Mouse (Mus musculus) embryo, embryonic 11 days (tissue): Measurements from ENCODE around the gene Gpc6.

Source experiments
- DNase-seq: peaks from one replicate; pipeline ENCODE4 v3.0.0-alpha.2; 2015

The Gpc6 gene

DNA sequence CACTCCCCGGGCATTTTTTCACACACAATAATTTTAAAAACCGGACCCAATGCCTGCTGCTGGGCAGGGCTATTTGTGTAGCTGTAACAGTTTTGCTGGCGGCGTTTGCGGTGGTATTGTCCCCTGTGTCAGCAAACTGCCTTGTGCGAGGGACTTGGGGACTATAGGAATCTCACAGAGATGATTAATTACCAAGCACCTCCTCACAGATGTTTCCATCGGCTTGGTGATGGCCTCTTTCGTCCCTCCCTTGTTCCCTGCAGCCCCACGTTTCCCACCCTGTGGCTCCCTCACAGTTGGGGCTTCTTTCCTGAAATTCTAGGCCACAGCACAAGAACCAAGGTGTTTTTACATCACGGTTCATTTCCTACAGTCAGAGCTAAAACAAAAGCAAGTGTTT lies 980.6 kb downstream of the Gpc6 start:
- DNase-seq, result no peak

DNA sequence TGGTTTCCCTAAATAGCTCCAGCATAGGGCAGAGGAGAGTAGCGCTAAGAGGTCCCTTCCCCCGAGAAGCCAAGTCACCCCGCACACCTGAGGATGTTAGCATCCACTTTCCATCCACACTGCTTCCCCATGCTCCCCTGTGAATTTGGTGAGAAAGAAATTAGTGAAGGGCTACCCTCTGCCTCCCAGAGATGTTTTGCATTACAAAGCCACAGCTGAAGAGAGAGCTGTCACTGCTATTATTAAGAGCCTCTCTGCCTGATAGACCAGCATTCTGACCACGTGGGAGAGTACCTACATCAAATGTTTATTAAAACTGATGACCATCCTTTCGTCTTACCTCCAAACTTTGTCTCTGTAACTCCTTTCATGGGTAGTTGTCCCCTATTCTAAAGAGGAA lies 981.2 kb downstream of the Gpc6 start:
- no peak for DNase-seq

DNA sequence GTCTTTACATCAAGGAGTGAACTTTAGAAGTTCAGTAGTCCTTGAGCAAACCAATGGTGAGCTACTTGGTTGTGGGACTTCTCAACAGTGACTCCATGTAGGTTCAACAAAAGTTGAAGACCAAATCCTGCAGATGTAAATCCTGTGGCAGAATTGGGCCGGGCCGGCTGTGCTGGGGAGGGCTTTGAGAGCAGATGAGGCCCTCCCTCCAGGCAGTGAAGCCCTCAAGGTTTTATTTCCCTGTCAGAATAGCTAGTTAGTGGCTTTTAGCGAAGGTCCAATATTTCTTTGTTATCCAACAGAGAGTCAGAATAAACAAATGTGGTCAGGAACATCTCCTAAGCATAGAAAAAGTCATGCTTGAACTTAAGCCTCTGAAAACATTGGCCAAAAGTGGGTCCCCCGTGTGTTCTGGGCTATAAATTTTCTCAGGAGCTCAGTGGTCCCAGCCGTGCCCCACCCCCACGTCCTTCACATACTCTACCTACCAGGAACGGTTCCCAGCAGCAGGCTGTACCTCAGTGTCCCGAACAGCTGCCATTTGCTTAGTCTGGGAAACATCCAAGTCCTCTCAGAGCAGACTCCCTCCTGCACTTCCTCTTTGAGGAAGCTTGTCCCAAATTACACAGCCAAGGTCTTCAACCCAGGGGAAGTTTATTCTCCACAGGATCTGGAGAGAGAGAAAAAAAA lies 983.3 kb downstream of the Gpc6 start:
- no peak for DNase-seq

DNA sequence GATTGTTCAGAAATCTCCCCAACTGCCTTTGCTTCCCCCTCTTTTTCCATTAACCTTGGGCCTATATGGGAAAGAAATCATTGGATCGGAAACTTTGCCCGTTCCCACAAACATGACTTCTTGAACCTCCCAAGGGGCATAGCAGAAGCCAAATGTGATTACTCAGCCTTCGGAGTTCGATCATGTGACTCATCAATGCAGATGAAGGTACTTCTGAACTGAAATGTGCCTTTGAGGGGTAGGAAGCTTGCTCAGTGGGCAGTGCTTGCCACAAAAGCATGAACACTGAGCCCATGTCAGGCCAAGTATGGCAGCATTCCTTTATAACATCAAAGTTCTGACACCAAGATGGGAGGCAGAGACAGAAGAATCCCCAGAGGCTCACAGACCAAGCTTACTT lies 983.9 kb downstream of the Gpc6 start:
- no peak for DNase-seq

DNA sequence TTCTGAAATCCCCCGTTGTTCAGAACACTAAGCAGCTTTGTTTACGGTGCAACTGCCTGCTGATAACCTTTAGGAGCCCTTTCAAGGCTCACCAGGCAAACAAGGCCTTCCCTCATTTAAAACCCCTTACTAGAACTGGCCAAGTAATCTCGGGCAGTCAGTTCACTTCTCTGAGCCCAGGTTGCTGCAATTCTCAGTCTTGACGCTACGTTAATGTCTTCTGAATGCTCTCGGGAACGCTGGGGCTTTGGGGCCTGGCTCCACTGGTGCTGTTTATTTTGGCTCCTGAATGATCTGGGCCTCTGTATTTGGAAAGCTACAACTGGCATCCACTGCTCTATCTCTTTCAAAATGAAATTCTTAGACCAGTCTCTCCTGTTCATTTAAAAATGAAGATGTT lies 985.2 kb downstream of the Gpc6 start:
- DNase-seq, result no peak

DNA sequence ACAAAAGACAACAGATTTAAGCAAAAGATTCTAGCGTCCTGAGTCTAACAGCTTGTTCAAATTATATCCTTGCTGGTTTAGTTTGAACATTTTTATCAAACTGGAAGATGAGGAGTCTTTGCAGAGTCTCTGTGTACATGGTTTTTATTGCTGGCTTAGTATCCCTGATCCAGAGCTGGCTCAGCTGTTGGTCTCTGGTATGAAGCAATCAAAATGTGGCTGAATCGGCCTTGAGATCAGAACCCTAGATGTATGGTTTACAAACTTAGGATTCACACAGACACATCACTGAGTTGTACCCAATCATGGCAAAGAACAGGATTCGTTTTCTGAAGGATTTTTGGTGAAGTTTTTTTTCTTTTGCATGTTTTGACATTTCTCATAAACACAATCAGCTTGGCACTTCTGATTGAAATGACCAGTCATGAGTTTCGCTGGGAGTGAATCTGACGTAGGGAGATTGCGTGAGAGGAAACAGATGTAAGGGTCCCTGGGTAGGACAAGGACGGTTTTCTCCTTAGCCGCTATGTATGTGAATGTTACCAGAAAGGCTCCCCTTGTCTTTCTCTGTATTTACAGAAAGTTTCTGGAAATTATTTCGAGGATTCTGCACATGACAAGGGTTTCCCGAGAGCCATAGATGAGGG lies 987.6 kb downstream of the Gpc6 start:
- no peak for DNase-seq

DNA sequence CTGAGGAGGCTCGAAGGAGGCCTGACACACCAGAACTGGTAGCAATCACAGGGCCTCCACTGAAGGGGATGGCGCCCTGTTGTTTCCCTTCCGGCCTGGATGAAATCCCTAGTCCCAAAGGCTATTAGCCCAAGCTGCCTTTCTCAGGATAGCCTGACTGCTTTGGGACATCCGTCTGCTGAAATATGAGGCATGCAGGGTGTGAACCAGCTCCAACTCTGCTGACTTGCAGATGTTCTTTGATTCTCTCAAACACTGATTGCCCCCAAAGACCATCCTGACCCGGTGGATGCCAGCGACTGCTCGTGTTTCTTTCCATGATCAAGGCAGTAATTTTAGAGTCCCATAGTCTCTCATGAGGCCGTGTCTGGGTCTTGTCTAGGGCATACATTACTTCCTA lies 991.5 kb downstream of the Gpc6 start:
- DNase-seq, result no peak

DNA sequence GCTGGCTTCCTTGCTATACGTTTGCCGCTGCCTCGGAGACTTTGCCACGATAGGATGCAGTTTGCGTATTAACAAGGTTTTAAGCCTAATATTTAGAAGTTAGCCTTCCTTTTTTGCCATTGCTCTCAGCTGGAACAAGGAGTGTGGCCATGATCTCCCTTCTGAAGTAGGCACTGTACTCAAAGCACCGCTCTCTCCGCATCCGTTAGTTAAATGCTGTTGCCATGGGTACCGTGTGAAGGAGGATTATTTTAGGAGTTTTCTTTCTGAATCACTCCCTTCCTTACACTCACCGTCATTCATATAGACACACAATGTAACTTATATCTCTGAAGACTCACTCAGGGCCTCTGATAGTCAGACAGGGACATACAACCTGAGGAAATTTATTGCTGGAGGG lies 993.6 kb downstream of the Gpc6 start:
- no peak for DNase-seq

DNA sequence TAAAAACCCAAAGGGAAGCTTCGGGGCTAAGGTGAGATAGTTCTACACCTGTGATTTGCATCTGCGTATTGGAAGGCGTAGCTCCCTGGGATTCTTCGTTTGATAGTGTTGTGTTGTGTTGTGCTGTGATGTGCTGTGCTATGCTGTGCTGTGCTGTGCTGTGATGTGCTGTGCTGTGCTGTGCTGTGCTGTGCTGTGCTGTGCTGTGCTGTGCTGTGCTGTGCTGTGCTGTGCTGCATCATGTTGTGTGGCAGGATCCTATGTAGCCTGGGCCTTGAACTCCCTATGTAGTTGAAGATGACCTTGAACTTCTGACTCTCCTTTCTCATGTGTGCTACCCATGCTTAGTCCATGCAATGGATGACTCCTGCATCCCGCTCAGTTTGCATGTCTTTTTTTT lies 994.5 kb downstream of the Gpc6 start:
- no peak for DNase-seq

DNA sequence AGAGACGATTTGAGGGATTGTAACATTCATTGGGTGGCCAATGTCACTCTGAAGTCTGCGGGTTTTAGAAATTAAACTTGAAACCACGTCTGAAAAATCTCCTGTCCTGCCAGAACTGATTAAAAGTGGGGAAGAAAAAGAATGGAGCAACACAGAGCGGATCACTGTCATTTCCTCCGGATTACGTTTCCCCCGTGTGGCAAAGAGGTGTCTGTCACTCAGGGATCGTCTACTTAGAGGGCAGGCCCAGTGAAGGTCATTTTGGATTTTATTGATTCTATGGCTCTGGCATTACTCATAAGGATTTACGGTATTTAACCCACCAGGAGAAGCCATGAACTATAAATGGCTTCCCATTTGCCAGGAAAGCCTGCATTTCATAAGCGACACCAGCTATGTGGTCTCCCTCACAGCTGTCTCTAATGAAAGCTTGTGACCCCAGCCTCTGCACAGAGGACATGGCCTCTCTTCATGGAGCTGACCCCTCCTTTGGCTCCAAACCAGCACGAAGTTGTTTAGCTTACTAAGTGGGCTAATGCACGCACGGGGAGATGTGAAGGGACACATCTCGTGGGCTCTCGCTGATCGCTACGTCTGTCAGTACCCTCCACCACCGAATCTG lies 996.4 kb downstream of the Gpc6 start:
- peak; percentile 51 for DNase-seq

DNA sequence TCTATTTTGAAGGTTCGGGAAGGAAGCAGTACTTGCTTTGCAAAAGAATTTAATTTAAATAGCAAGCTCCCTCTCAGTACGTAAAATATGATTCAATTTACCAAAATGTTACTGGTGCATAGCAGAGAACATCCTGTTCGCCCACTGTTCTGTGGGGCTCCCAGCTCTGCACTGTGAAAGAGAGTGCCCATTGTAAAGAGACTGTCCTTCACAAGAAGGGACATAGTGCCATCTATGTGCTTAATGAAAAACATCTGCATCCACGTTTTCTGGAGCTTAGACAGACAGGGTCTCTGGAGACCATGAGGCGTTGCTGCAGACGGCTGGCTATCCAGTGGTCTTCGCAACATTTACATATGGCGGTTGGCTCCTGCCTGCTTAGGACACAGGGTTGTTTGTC lies 998.6 kb downstream of the Gpc6 start:
- DNase-seq, result peak; percentile 59

DNA sequence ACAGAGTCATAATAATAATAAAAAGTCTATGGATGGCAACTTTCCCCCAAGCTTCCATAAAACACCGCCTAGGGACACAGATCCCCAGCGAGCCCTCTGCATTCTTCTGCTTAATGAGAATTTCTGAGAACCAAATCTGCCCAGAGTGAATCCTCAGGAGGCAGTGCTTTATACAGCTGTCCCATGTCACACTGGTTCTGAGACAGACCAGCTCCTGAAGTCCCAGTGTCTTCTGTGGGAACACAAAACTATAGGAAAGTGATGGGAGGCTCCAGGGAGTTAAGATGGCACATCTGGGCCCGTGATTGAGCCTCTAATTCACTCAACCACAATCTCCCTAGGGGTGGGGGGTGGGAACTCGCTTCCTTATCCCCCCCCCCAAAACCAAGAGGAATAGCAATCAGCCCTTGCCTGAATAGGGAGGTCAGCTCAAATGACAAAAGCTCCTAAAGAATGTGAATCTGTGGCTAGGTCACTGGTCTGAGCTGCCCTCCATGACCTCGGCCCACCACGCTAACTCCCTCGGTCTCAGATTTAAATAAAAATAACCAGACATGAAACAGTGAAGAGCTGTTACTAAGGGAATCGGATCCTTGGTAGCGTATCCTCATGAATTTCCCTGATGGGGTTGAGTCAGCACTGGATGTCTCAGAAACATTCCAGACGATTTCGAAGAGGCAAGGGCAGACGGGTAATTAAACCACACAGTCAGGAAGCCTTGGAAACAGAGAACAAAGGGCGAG lies 1005.2 kb downstream of the Gpc6 start:
- peak; percentile 74 for DNase-seq

DNA sequence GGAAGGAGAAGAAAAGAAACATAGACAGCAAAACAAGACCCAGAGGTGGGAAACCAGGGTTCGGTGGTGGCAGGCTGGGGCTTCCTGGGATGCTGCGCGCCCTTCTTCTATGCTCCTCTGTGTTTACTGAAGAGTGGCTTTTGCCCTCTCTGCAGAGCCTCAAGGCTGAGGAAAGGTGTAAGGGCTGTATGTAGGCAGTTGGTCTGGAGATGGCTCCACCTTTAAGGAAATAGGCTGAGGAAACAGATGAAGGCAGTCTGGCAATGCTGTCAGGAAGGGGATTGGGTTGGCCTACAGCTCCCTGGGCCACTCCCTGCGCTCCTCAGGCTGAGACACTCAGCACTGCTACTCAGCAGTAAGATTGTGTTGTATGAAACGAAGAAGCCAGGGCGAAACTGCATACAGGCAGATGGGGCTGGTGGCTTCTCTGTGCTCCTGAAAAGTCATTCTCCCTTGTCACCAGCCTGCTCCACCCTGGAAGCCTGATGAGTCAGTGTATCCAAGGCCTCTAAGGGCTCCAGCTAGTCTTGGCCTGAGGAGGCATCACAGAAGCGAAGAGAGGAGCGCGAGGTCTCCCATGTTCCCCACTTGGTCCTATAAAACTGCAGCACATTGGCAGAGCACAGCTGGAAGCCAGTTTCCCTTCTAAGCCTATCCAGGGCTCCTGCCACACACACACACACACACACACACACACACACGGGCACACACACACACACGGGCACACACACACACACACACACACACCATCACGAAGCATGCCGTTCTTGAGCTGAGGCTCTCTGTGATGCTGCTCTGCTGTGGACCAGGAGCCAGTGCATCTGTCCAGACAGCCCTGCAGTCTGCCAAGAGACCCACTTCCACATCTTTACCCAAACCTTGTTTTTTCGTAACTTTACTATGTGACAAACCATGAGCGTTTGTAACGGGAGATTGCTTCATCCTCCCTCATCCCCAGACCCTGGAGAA lies 1006.0 kb downstream of the Gpc6 start:
- DNase-seq, result peak; percentile 46

DNA sequence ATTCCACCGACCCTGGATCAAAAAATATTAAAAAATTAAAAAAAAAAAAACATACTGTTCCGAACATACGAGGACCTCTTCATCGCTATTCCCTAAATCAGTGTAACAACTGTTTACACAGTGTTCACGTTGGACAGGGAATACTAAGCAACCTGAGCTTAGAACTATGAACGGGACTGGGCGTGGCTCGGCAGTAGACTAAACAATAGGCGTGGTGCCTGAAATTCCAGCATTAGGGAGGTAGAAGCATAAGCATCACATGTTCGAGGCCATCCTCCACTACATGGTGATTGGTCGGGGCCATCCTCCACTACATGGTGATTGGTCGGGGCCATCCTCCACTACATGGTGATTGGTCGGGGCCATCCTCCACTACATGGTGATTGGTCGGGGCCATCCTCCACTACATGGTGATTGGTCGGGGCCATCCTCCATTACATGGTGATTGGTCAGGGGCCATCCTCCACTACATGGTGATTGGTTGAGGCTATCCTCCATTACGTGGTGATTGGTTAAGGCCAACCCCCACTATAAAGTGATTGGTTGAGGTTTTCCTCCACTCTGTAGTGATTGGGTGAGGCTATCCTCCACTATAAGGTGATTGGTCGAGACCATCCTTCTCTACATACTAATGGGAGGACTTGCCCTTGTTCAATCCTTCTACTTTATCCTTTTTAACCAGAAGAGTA lies 1007.2 kb downstream of the Gpc6 start:
- no peak for DNase-seq

DNA sequence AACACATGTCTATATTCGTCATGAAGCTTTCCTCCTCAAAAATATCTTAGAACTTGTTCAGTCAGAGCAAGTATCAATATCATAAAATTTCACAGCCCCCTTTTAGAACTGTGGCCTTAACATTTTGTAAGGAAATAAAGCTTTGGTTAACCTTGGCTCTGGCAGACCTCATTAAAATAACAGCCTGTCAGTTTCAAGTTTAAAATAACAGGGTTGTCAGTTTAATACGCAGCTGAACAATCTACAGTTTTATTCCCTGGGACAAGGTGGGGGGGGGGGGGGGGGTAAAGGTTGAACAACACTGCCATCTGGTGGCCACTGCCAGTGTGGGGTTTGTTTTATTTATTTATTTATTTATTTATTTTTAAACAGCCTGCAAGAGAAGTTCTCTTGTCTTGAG lies 1013.4 kb downstream of the Gpc6 start:
- peak; percentile 54 for DNase-seq

DNA sequence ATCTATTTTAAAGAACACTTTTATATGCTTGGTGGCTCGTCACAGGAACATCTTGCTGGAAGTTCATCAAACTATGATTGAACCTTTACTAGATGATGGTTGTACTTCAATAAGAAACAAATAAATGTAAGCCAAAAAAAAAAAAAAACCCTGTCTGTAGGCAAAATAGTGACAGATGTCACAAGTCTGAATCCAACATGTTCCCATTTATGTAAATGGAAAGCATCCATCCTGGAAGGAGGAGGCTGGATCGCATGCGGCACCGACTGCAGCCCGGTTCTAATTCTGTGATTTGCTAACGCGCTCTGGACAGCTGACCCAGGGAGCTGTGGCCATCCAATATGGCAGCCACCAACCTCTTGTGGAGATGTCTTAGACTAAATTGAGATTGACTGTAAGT lies 1014.4 kb downstream of the Gpc6 start:
- no peak for DNase-seq

DNA sequence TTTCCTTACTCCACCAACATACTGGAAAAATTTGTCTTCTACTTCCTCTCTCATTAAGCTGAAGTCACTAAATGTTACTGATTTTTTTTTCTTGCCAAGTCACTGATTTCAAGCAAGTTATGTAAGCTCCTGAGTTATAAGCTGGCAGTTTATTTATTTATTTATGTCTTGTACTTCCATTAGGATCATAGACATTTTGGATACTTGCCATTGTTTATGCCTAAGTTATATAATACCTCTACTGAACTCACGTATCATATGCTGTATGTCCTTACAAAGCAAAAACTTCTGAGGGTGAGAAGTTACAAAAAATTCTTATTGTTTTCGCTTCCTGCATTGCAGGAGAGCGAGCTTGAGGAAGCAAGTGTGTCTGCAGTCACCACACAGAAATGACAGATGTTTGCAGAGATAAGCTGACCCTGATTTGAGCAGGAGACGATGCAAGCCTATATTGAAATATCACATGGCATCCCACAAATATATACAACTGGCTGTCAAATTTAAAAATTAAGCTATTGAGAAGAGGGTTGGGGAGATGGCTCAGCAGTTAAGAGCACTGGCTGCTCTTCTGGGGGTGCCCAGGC lies 1020.9 kb downstream of the Gpc6 start:
- DNase-seq, result no peak

DNA sequence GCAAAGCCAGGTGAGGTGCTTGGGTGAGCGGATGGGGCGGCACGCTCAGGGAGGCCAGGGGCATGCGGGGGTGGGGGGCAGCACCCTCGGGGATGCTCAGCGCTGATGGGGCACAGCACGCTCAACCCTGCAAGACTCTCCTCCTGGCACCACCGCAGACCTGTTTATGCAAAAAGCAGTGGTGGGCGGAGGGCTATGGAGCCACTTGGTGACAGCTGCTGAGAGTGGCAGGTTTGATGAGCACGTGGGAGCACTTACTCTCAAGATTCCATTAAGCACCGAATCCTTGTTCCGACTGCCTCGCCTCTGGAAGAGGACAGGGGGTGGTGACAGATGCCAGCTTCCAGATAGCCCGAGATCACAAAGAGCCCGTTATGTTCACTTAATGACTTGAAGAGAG lies 1026.2 kb downstream of the Gpc6 start:
- DNase-seq, result no peak

DNA sequence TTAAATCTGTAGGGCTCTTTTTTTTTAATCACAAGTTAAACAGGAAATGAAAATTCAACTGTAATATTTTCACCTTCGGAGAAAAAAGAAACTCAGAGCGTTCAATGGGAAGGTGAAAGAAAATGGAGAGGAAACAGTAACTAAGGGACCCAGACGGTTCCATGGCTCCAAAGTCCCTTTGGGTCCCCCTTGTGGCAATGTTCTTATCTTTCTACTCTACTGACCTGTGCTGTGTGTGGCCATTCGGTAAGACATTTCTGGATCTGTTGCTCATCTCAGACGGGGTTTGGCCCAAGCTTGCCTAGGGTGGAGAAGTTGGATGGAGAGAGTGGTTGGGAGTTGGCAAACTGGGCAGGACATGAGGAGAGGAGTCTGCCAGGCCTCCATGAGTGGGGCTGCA lies 1026.6 kb downstream of the Gpc6 start:
- DNase-seq, result peak; percentile 51

DNA sequence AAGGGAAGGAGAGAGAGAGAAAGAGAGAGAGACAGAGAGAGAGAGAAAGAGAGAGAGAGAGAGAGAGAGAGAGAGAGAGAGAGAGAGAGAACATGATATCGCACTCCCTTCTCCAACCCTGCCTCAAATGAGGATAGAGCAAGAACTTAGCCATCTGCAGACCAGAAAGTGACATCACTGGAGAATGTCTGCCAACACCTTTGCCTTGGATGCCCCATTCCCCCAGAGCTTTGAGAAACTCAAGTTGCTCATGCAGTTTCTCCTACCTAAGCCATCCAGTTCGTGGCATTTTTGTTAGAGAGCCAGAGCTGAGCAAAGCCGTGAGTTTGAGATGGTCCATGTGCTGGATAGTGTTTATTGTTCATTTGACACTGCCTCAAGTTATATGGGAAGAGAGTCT lies 1030.9 kb downstream of the Gpc6 start:
- DNase-seq, result no peak

DNA sequence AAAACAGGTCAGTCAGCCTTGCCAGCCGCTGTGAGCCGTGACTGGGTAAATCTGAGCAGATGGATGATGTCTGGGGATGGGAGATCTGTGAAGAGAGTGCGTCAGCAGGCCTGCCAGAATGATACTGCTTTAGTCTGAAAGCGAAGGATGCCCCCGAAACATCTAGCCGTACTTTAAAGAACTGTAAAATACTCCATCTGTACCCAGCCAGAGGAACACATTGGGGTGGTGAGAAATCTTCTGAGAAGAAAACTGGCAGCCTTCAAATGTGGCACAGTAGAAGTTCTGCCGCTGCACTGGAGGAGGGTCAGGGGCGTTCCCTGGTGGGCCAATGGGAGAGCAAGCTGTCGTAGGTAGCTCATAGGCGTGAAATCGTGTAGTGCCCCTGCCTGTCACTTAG lies 1033.3 kb downstream of the Gpc6 start:
- DNase-seq, result no peak

DNA sequence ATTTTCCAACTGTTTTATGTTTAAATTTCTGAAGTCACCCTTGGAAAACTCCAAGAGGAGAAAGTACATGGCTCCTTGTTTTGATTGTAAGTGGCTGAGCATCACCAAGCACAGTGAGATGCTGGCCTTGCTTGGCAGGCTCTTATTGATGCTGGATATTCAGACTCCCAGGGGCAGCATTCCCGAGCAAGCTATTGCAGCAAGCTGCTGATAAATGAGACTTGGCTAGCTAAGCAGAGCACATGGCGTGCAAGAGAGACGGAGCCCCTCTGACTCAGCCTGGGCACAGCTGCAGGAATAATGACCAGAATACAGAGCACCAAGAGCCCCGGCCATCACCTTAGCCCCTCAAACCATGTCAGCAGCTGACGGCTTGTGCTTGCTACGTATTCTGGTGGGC lies 1036.2 kb downstream of the Gpc6 start:
- peak; percentile 29 for DNase-seq
